Mouse (Mus musculus) heart, postnatal 10 days (tissue): Measurements from ENCODE around the gene Bsx. TPM values are rescaled to one million over a fixed set of nuclear protein-coding genes. Genes with fewer than 3 reads are reported as not detected.

Experiments used
- DNase-seq, 2 experiments: peaks; one replicate each; pipeline ENCODE4 v3.0.0; 2021
- intact Hi-C: fragments of 180-260 bp; cut with DNase I; formaldehyde crosslinking; loops from one replicate; pipeline ENCODE4 v1.15.1; 2025
- total RNA-seq, 2 experiments: library from RNA; stranded (reverse); gene quantifications; 2 replicates each; pipeline ENCODE4 v1.2.3; 2021

Bsx gene
- not detected for total RNA-seq

GRCm38 (mm10) chr9:40873556-40874470 lies at the start of gene Bsx:
Gene Bsx (plus strand): TSS chr9:40874127.
- intact Hi-C loops: no loop called here
- DNase-seq: peak; percentile 63 to 72

- intact Hi-C loops: no loop called here
- DNase-seq: no peak
Observed at GRCm38 (mm10) chr9:40825601-40826000, 48.3 kb upstream of the Bsx start.

GRCm38 (mm10) chr9:40827366-40827765 lies 46.6 kb upstream of the Bsx start:
- intact Hi-C loops: no loop called here
- DNase-seq: no peak

- intact Hi-C loops: loop anchor here (1.0 to 5.0 kb wide), 3 partner anchors 102 to 193 kb away; no protein-coding TSS in a partner anchor
Observed at GRCm38 (mm10) chr9:40834569-40834968, 39.4 kb upstream of the Bsx start.

GRCm38 (mm10) chr9:40836681-40837080 lies 37.2 kb upstream of the Bsx start:
- intact Hi-C loops: loop anchor here (2.0 kb wide), 1 partner anchor 354 kb away; no protein-coding TSS in a partner anchor

More at GRCm38 (mm10) chr9:40834569-40834968, 39.4 kb upstream of the Bsx start:
- peak; percentile 67 to 87 for DNase-seq

GRCm38 (mm10) chr9:40839662-40840061 lies 34.3 kb upstream of the Bsx start:
- no peak for DNase-seq
- intact Hi-C loops: no loop called here

More at GRCm38 (mm10) chr9:40836681-40837080, 37.2 kb upstream of the Bsx start:
- no peak for DNase-seq

GRCm38 (mm10) chr9:40851515-40851914 lies 22.4 kb upstream of the Bsx start:
- intact Hi-C loops: no loop called here
- DNase-seq: no peak

GRCm38 (mm10) chr9:40858461-40859160 lies 15.3 kb upstream of the Bsx start:
- no peak for DNase-seq
- intact Hi-C loops: no loop called here

- intact Hi-C loops: no loop called here
- DNase-seq: no peak
Observed at GRCm38 (mm10) chr9:40859196-40859595, 14.7 kb upstream of the Bsx start.

- DNase-seq: no peak
- intact Hi-C loops: no loop called here
Observed at GRCm38 (mm10) chr9:40870331-40870730, 3.6 kb upstream of the Bsx start.

- DNase-seq: no peak
- intact Hi-C loops: no loop called here
Observed at GRCm38 (mm10) chr9:40871369-40872155, 2.4 kb upstream of the Bsx start.

GRCm38 (mm10) chr9:40872156-40872478 lies 1.8 kb upstream of the Bsx start:
- intact Hi-C loops: no loop called here
- no peak for DNase-seq

- intact Hi-C loops: no loop called here
Observed at GRCm38 (mm10) chr9:40874961-40875360, 1.0 kb downstream of the Bsx start.

GRCm38 (mm10) chr9:40875431-40875830 lies 1.5 kb downstream of the Bsx start:
- no peak for DNase-seq
- intact Hi-C loops: no loop called here

More at GRCm38 (mm10) chr9:40874961-40875360, 1.0 kb downstream of the Bsx start:
- no peak for DNase-seq

GRCm38 (mm10) chr9:40876164-40876563 lies 2.2 kb downstream of the Bsx start:
- DNase-seq: no peak
- intact Hi-C loops: no loop called here

- intact Hi-C loops: no loop called here
Observed at GRCm38 (mm10) chr9:40876693-40877092, 2.8 kb downstream of the Bsx start.

GRCm38 (mm10) chr9:40877146-40877880 lies 3.4 kb downstream of the Bsx start:
- intact Hi-C loops: no loop called here
- DNase-seq: peak in 1 of 2 experiments; percentile 12

More at GRCm38 (mm10) chr9:40876693-40877092, 2.8 kb downstream of the Bsx start:
- DNase-seq: no peak

- intact Hi-C loops: no loop called here
- no peak for DNase-seq
Observed at GRCm38 (mm10) chr9:40877881-40878235, 3.9 kb downstream of the Bsx start.

- no peak for DNase-seq
- intact Hi-C loops: no loop called here
Observed at GRCm38 (mm10) chr9:40878291-40878945, 4.5 kb downstream of the Bsx start.

- no peak for DNase-seq
- intact Hi-C loops: no loop called here
Observed at GRCm38 (mm10) chr9:40878998-40879397, 5.1 kb downstream of the Bsx start.
